Mouse (Mus musculus) lung, adult 2 months (tissue): ENCODE measurements around the gene Rpgr.

Experiments
- CTCF ChIP-seq: fragments of 200-500 bp; IDR thresholded peaks from 2 replicates; pipeline ENCODE4 v1.5.1; 2011; ENCODE audit warnings: mild to moderate bottlenecking, low read length, control low read depth; ENCODE audit not compliant: insufficient read depth
- POLR2A ChIP-seq: fragments of 200-500 bp; IDR thresholded peaks from 2 replicates; pipeline ENCODE4 v1.6.1; 2011; ENCODE audit warnings: low read depth, mild to moderate bottlenecking, control low read depth, low read length, borderline replicate concordance; ENCODE audit errors: extremely low read depth

GRCm38 (mm10) chrX:10251357-10251756 lies 34.6 kb upstream of the Rpgr start:
- TF ChIP-seq POLR2A (no peak), CTCF (no peak)
